Mouse (Mus musculus): ENCODE results near the gene Nrgn.

GRCm38 (mm10) chr9:37550435-37550834 lies 2.3 kb downstream of the Nrgn start:
- TF ChIP-seq CTCF (IDR thresholded peaks at IDR 0.05) = no peak
- TF ChIP-seq EP300 (IDR thresholded peaks at IDR 0.05) = no peak
